Mouse (Mus musculus) C2C12 (cell line): ENCODE measurements at regions not wholly inside any gene's neighbourhood (a gene's known extent, or its start where the extent isn't known, plus 50 kb on each side); places are given as distances from the start of the nearest gene placed in this dataset.

Source experiments
- CEBPB ChIP-seq: IDR thresholded peaks from one replicate; pipeline ENCODE4 v1.6.1; 2011; ENCODE audit warnings: low read depth, mild to moderate bottlenecking, control low read depth, moderate library complexity
- CTCF ChIP-seq: IDR thresholded peaks from one replicate; pipeline ENCODE4 v1.5.1; 2011; ENCODE audit not compliant: control insufficient read depth, insufficient read depth, insufficient read length
- FOSL1 ChIP-seq: IDR thresholded peaks from one replicate; pipeline ENCODE4 v1.8.0; 2011; ENCODE audit warnings: mild to moderate bottlenecking, low read length; ENCODE audit not compliant: poor library complexity, insufficient read depth, severe bottlenecking
- MAX ChIP-seq: IDR thresholded peaks from one replicate; pipeline ENCODE4 v1.6.1; 2011; ENCODE audit warnings: mild to moderate bottlenecking, control low read depth
- MYOD1 ChIP-seq: IDR thresholded peaks from one replicate; pipeline ENCODE4 v1.6.1; 2011; ENCODE audit warnings: low read depth; ENCODE audit not compliant: control insufficient read depth, insufficient read length
- MYOG ChIP-seq: IDR thresholded peaks from one replicate; pipeline ENCODE4 v1.6.1; 2011; ENCODE audit not compliant: control insufficient read depth, insufficient read length; ENCODE audit errors: extremely low read depth
- USF1 ChIP-seq: IDR thresholded peaks from one replicate; pipeline ENCODE4 v1.6.1; 2011; ENCODE audit warnings: low read depth, mild to moderate bottlenecking, control low read depth, moderate library complexity

DNA sequence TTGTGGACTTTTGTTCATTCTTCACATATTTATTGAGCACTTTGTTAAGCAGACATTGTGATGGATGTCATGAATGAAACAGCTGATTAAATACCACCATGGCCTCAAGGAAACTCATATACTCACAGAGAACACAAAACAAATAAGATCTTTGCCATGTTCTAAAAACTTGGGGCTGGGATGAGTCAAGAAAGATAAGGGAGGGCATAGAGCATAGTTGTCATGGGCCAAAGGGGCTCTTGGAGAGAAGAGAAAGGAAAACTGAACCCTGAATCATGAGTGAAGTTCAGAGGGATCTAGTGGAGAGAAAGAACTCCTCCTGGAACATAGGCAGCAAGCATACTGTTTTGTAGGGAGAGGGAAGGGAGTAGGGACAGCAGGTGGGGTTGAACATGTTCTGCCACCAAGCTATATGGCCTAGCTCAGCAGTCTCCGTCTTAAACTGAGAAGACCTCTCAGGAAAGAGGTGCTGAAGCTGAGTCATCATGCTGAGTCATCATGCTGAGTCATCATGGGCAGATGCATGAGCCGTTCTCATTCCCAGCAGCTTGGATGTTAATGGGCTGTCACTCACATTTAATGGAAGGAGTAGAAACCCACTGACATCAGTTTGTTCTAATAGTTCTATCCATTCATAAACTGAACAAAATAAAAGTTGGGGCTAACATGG, 69.6 kb downstream of the Cetn3 start:
- TF ChIP-seq CTCF (no peak), MAX (no peak), MYOD1 (peak; percentile 80), CEBPB (no peak), FOSL1 (peak; percentile 95), USF1 (no peak), MYOG (no peak)
